Mouse (Mus musculus) heart, embryonic 14.5 days (tissue): Measurements from ENCODE around the gene Blm. TPM values are rescaled to one million over a fixed set of nuclear protein-coding genes. Genes with fewer than 3 reads are reported as not detected.

ENCODE experiments used
- ATAC-seq: fragments of 200-750 bp; cut with Nextera tagmentation; 2 replicates; pipeline ENCODE4 v1.8.0; 2017; ENCODE audit warnings: low read depth, moderate TSS enrichment; ENCODE audit not compliant: insufficient number of reproducible peaks, insufficient read depth, low FRiP score
- H3K27ac ChIP-seq, 2 experiments: fragments of 200-500 bp in 1 of 2; fragments of 300-500 bp in 1 of 2; sonication (generic) in 1 of 2; replicated peaks in 1 of 2; 2 replicates each; pipeline ENCODE4 v1.5.1; 2012 to 2014; ENCODE audit warnings: low read depth in 2 of 2, low read length in 2 of 2, control low read depth in 1 of 2, mild to moderate bottlenecking in 1 of 2, mixed read lengths in 1 of 2; ENCODE audit not compliant: control insufficient read depth in 1 of 2, insufficient read depth in 1 of 2
- H3K27me3 ChIP-seq: fragments of 300-500 bp; sonication (generic); 2 replicates; pipeline ENCODE4 v1.6.1; 2014; ENCODE audit warnings: mild to moderate bottlenecking, low read length, control low read depth; ENCODE audit not compliant: control insufficient read depth, insufficient read depth
- H3K36me3 ChIP-seq: fragments of 300-500 bp; sonication (generic); 2 replicates; pipeline ENCODE4 v1.6.1; 2014; ENCODE audit warnings: mild to moderate bottlenecking, control low read depth, low read length, mixed read lengths; ENCODE audit not compliant: control insufficient read depth, insufficient read depth
- H3K4me1 ChIP-seq, 2 experiments: fragments of 200-500 bp in 1 of 2; fragments of 300-500 bp in 1 of 2; sonication (generic) in 1 of 2; 2 replicates each; pipeline ENCODE4 v1.6.1; 2012 to 2014; ENCODE audit warnings: low read length in 2 of 2, control low read depth in 1 of 2, mixed read lengths in 1 of 2; ENCODE audit not compliant: control insufficient read depth in 2 of 2, insufficient read depth in 2 of 2
- H3K4me2 ChIP-seq: fragments of 300-500 bp; sonication (generic); 2 replicates; pipeline ENCODE4 v1.6.1; 2014; ENCODE audit warnings: mild to moderate bottlenecking, low read length
- H3K4me3 ChIP-seq, 2 experiments: fragments of 200-500 bp in 1 of 2; fragments of 300-500 bp in 1 of 2; sonication (generic) in 1 of 2; 2 replicates each; pipeline ENCODE4 v1.5.1; 2012 to 2014; ENCODE audit warnings: low read length in 2 of 2, mild to moderate bottlenecking in 2 of 2, control low read depth in 1 of 2, low read depth in 1 of 2, moderate library complexity in 1 of 2; ENCODE audit not compliant: control insufficient read depth in 1 of 2, insufficient read depth in 1 of 2
- H3K9ac ChIP-seq: fragments of 300-500 bp; sonication (generic); 2 replicates; pipeline ENCODE4 v1.6.1; 2014; ENCODE audit warnings: mild to moderate bottlenecking, low read length
- H3K9me3 ChIP-seq: fragments of 300-500 bp; sonication (generic); 2 replicates; pipeline ENCODE4 v1.6.1; 2016; ENCODE audit warnings: low read length, control low read depth; ENCODE audit not compliant: control insufficient read depth
- WGBS: fragments of 180-500 bp; shearing (Covaris S2); extraction: QIAGEN DNeasy Blood & Tissue Kit; methylation state at CpG from one replicate; pipeline ENCODE4 v1.1.7; 2014; 5-methylcytosine and 5-hydroxymethylcytosine counted together
- polyA plus RNA-seq: library from polyadenylated mRNA; unstranded; fragments of >200 nt; fragmentation: Nextera tagmentation; extraction: Ambion mirVana; gene quantifications from 2 replicates; pipeline ENCODE4 v1.2.1, GENCODE M21; 2014

Gene Blm
- polyA plus RNA-seq, 1 experiment from 2014 or later: 16.5 TPM

DNA sequence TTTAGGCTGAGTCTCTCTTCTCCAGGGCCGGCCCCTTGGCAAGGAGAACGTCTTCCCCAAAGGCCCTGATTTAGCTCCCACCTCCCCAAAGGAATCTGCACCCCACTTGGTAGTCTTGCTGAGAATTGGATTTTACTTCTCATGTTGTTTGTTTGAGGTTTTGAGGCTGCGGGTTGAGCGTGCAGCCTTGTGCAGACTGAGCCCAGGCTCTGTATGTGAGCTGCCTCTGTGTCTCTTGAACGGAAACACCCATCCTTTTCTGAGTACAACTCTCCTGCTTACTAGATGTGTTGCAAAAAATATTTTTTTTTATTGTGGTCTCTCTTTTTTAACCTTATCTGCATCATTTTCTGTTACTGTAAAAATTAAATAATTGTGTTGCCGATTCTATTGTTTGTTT, 113.3 kb downstream of the Blm start:
- Histone ChIP-seq H3K9ac (no peak overlapping the region), H3K27me3 (no peaks in the 10 kb centered on the region), H3K36me3 (no peaks in the 10 kb centered on the region), H3K27ac (no peak overlapping the region), H3K4me1 (peaks cover 6 to 11% of the 10 kb centered on the region in 2 experiments; a peak in 3 of 4 replicates), H3K4me3 (no peak overlapping the region), H3K9me3 (0 out of 2 replicates have a peak, but pooled peaks cover 2% of the 10 kb centered on the region), H3K4me2 (no peak overlapping the region)
- WGBS: 92% methylated on average over 6 of the region's 6 CpGs
- no peak for ATAC-seq

- Histone ChIP-seq H3K27me3 (no peaks in the 10 kb centered on the region), H3K36me3 (no peaks in the 10 kb centered on the region), H3K9me3 (0 out of 2 replicates have a peak, but pooled peaks cover 2% of the 10 kb centered on the region), H3K27ac (peak overlapping the region in 1 of 2 experiments; percentile 33; a peak in 1 of 4 replicates), H3K4me1 (peaks cover 6 to 11% of the 10 kb centered on the region in 2 experiments; a peak in 3 of 4 replicates), H3K9ac (no peak overlapping the region), H3K4me2 (no peak overlapping the region), H3K4me3 (no peak overlapping the region)
- WGBS: 78% methylated on average over 4 of the region's 4 CpGs
- no peak for ATAC-seq
Measured at GRCm38 (mm10) chr7:80420586-80420985, 114.3 kb downstream of the Blm start.

DNA sequence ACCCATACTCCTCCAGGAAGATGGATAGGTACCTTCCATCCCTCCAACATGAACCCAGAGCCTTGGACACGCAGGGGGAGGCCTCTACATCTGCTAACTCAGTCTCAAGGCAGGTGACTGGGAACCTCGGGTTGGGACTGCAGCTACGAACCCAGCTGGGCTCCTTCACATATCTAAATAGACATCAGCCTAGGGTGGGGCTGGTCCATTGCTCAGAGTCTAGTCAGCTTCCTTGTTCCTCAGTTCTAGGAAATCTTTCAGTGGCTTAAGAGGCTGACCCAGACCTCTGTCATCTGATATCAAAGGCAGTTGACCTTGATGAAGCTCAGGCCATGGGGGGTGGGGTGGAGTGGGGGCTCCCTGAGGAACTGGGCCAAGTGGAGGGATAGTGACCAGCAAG, 115.6 kb downstream of the Blm start:
- Histone ChIP-seq H3K27me3 (no peaks in the 10 kb centered on the region), H3K9me3 (no peaks in the 10 kb centered on the region), H3K4me2 (no peak overlapping the region), H3K36me3 (no peaks in the 10 kb centered on the region), H3K4me3 (no peak overlapping the region), H3K27ac (no peak overlapping the region), H3K4me1 (peaks cover 6 to 11% of the 10 kb centered on the region in 2 experiments; a peak in 3 of 4 replicates), H3K9ac (no peak overlapping the region)
- 70% methylated on average over 3 of the region's 3 CpGs for WGBS
- no peak for ATAC-seq

GRCm38 (mm10) chr7:80418036-80418435, 116.9 kb downstream of the Blm start:
- H3K4me1 ChIP-seq: peaks cover 5 to 7% of the 10 kb centered on the region in 2 experiments; a peak in 3 of 4 replicates
- H3K4me2 ChIP-seq: no peak overlapping the region
- no peak overlapping the region for H3K9ac ChIP-seq
- H3K27me3 ChIP-seq: no peaks in the 10 kb centered on the region
- H3K27ac ChIP-seq: no peak overlapping the region
- H3K9me3 ChIP-seq: no peaks in the 10 kb centered on the region
- H3K4me3 ChIP-seq: no peak overlapping the region
- no peak for ATAC-seq
- WGBS: 80% methylated on average over 3 of the region's 3 CpGs
- no peaks in the 10 kb centered on the region for H3K36me3 ChIP-seq

DNA sequence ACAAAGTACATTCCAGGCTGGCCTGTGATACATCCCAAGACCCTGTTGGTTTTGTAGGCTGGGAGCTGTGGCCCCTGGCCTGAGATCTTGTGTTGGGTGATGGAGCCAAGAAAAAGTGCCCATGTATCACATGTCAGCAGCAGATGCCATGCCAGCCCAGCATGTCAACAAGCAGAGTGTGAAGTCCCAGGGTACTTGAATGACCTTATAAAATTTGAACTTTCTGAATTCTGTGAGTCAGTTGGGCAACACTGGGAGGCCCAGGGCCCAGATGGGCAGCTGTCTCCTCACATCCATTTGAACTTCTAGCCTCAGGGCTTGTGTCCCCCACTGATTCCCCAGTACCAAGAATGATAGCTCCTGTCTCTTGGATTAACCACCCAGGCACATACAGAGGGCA, 117.3 kb downstream of the Blm start:
- H3K9ac ChIP-seq: no peak overlapping the region
- H3K27me3 ChIP-seq: no peaks in the 10 kb centered on the region
- no peak overlapping the region for H3K27ac ChIP-seq
- H3K4me1 ChIP-seq: peaks cover 4 to 6% of the 10 kb centered on the region in 2 experiments; a peak in 3 of 4 replicates
- H3K4me3 ChIP-seq: no peak overlapping the region
- H3K9me3 ChIP-seq: no peaks in the 10 kb centered on the region
- H3K36me3 ChIP-seq: no peaks in the 10 kb centered on the region
- no peak overlapping the region for H3K4me2 ChIP-seq
- no peak for ATAC-seq

- no peak overlapping the region for H3K27ac ChIP-seq
- ATAC-seq: no peak
- H3K4me3 ChIP-seq: no peak overlapping the region
- H3K9ac ChIP-seq: no peak overlapping the region
- no peaks in the 10 kb centered on the region for H3K9me3 ChIP-seq
- no peaks in the 10 kb centered on the region for H3K36me3 ChIP-seq
- H3K27me3 ChIP-seq: no peaks in the 10 kb centered on the region
- H3K4me2 ChIP-seq: no peak overlapping the region
- H3K4me1 ChIP-seq: peaks cover 4 to 6% of the 10 kb centered on the region in 2 experiments; a peak in 3 of 4 replicates
- WGBS: 64% methylated on average over 7 of the region's 7 CpGs
Measured at GRCm38 (mm10) chr7:80416969-80417368, 118.0 kb downstream of the Blm start.

- H3K36me3 ChIP-seq: no peaks in the 10 kb centered on the region
- WGBS: 78% methylated on average over 7 of the region's 7 CpGs
- H3K9ac ChIP-seq: no peak overlapping the region
- no peak for ATAC-seq
- no peaks in the 10 kb centered on the region for H3K9me3 ChIP-seq
- 0 out of 4 replicates have a peak, but pooled peaks cover 0 to 5% of the 10 kb centered on the region in 2 experiments for H3K4me1 ChIP-seq
- no peak overlapping the region for H3K4me2 ChIP-seq
- H3K27ac ChIP-seq: no peak overlapping the region
- H3K4me3 ChIP-seq: no peak overlapping the region
- no peaks in the 10 kb centered on the region for H3K27me3 ChIP-seq
Measured at GRCm38 (mm10) chr7:80414303-80414855, 120.5 kb downstream of the Blm start.
